Mouse (Mus musculus): ENCODE results near the gene Fam163b. TPM values are rescaled to one million over a fixed set of nuclear protein-coding genes. Genes with fewer than 3 reads are reported as not detected.

Gene Fam163b
- total RNA-seq, 2 experiments from 2014 or later, result not detected

DNA sequence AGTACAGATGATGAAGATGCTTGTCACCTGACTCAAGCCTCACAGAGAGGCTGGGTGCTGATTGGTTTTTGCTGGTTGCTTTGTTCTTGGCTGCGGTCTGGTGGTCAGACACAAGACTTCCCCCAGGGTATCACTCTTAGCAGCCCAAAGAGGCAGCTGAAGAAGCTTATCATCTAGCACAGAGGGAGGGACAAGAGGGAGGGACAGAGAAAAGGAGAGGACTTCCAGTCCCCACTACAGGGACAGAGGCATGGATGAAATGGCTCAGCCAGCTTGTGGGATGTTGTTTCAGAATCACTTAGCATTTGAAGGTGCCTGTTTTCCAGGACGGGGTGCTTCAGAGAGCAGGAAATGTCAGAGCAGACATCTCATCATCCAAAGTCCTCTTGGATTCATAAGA is 64.0 kb downstream of the Fam163b start:
- no peak overlapping the region for H3K4me3 ChIP-seq
- H3K27ac ChIP-seq, result no peak overlapping the region
- DNase-seq, result no peak
- TF ChIP-seq CTCF (IDR thresholded peaks at IDR 0.05), result no peak
- intact Hi-C loops (cut with DNase I), result no loop called here

DNA sequence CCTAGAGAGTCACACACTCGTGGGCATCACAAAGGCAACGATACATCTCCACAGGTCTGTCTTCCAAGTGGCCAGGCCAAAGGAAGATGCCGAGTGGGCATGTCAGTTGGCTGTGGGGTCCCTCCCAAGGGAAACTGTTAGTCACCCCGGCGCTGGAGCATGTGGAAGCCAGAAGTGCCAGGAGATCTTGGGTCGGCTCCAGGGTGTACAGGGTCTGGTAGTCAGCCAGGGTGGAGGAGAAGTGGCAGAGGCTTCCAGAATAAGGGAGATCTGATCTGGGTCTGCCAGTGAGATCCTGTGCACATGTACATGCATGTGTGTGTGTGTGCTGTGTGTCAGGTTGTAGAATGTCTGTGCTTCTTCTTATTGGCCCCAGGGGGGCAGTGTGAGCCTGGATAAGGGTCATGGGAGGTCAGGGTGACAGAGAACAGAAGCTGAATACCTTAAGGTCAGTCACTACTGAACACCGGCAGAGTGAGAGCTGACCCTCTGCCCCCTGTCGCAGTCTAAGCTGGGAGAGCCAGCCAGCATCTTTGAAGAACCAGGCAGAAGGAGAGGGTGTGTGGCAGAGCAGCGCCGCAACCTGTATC is 64.5 kb downstream of the Fam163b start:
- intact Hi-C loops (cut with DNase I), result no loop called here
- Histone ChIP-seq H3K27ac (no peak overlapping the region), H3K4me3 (no peak overlapping the region)
- peak; percentile 43 for DNase-seq
- TF ChIP-seq CTCF (IDR thresholded peaks at IDR 0.05), result peak; percentile 16; the same call in 1 of the 2 replicates

GRCm38 (mm10) chr2:27075485-27075884 is 66.8 kb downstream of the Fam163b start:
- TF ChIP-seq CTCF (IDR thresholded peaks at IDR 0.05), result peak; percentile 77
- intact Hi-C loops (cut with DNase I), result loop anchor here (2.0 kb wide), 2 partner anchors 45 to 161 kb away; no protein-coding TSS in a partner anchor
- peak; percentile 54 for DNase-seq
- Histone ChIP-seq H3K27ac (no peak overlapping the region), H3K4me3 (no peak overlapping the region)

- intact Hi-C loops (cut with DNase I), result loop anchor here (2.0 kb wide), 2 partner anchors 46 to 162 kb away; no protein-coding TSS in a partner anchor
- H3K4me3 ChIP-seq, result no peak overlapping the region
- peak; percentile 60 for DNase-seq
- TF ChIP-seq CTCF (IDR thresholded peaks at IDR 0.05), result no peak
- H3K27ac ChIP-seq, result no peak overlapping the region
Measured at GRCm38 (mm10) chr2:27074804-27075203, 67.5 kb downstream of the Fam163b start.

GRCm38 (mm10) chr2:27073407-27073806 is 68.9 kb downstream of the Fam163b start:
- Histone ChIP-seq H3K27ac (no peak overlapping the region), H3K4me3 (no peak overlapping the region)
- intact Hi-C loops (cut with DNase I), result no loop called here
- no peak for TF ChIP-seq CTCF (IDR thresholded peaks at IDR 0.05)
- no peak for DNase-seq

GRCm38 (mm10) chr2:27071978-27072377 is 70.3 kb downstream of the Fam163b start, which contains the start of gene Mymk:
Gene Mymk (minus strand): TSS chr2:27072179.
- intact Hi-C loops (cut with DNase I), result no loop called here
- no peak within 1 kb of the TSS for H3K4me3 ChIP-seq
- no peak for DNase-seq
- H3K27ac ChIP-seq, result 0 out of 2 replicates have a peak within 1 kb of the TSS, but pooled peaks have one; percentile 17
- TF ChIP-seq CTCF (IDR thresholded peaks at IDR 0.05), result no peak

GRCm38 (mm10) chr2:27071137-27071536 is 71.2 kb downstream of the Fam163b start:
- TF ChIP-seq CTCF (IDR thresholded peaks at IDR 0.05), result no peak
- no peak overlapping the region for H3K4me3 ChIP-seq
- DNase-seq, result peak; percentile 75
- intact Hi-C loops (cut with DNase I), result no loop called here
- H3K27ac ChIP-seq, result 0 out of 2 replicates have a peak overlapping the region, but pooled peaks have one; percentile 17

DNA sequence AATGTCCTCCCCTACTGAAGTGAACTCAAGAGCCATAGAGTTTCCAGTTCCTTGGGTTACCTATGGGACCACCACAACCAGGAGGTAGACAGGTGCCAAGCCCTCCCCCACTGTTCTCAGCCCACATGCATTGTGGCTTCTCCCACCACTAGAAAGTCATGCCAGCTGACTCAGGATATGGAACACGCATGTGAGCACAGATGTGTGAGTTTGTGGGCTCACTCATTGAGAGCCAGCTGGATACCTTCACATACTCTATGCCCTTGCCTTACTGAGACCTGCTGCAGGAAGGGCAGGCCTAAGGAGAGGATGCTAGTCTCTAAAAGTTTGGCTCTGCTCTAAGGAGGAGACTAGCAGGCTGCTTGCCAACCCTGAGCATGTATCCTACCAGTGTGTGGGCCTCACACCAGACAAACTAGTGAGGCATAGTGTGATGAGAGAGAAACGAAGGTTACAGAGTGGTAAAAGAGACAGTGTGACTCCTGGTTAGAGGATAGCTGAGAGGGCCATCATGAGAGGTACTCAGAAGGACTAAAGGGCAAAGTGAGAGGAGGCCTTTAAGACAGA is 72.0 kb downstream of the Fam163b start:
- intact Hi-C loops (cut with DNase I), result no loop called here
- no peak for TF ChIP-seq CTCF (IDR thresholded peaks at IDR 0.05)
- H3K27ac ChIP-seq, result no peak overlapping the region

DNA sequence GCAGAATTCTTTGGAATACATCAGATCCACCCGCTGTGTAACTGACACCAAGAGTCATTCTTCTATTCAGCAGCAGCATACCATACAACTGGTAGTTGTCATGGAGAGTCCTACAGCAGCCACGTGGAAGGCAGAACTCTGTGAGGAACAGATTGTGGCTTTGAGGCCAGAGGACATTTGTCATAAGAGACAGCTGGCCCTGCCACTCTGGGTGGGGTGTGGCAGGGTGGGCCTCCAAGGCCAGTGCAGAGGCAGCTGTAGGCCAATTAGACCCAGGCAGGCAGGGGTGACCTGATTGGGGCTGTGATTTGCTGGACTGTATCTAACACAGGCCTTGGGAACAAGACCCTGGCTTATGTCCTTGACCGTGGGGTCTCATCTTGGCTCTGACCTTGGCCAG is 72.6 kb downstream of the Fam163b start:
- no peak overlapping the region for H3K27ac ChIP-seq
- intact Hi-C loops (cut with DNase I), result no loop called here
- TF ChIP-seq CTCF (IDR thresholded peaks at IDR 0.05), result no peak
- DNase-seq, result no peak
- no peak overlapping the region for H3K4me3 ChIP-seq

More for the DNA sequence above, 72.0 kb downstream of the Fam163b start:
- H3K4me3 ChIP-seq, result no peak overlapping the region
- DNase-seq, result no peak

- intact Hi-C loops (cut with DNase I), result no loop called here
- H3K27ac ChIP-seq, result no peak overlapping the region
- DNase-seq, result no peak
- H3K4me3 ChIP-seq, result no peak overlapping the region
- no peak for TF ChIP-seq CTCF (IDR thresholded peaks at IDR 0.05)
Measured at GRCm38 (mm10) chr2:27067996-27068395, 74.3 kb downstream of the Fam163b start.

DNA sequence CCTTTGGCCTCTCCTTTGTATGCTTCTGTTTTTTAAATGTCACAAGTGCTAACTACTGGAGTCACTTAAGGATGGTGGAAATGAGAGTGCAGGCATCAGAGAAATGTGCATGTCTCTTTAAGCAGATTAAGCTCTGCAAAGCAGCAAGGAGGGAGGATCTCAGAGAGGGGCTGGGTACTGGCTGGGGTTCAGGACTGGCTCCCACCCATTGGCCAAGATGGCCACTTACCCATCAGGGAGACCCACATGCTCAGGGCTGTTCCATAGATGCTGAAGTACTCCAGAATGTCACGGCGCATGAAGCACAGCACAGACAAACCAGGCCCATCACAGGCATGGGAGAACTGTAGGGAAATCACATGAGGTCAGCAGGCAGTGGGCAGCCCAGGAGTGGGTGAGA is 75.2 kb downstream of the Fam163b start:
- H3K27ac ChIP-seq, result no peak overlapping the region
- no peak overlapping the region for H3K4me3 ChIP-seq
- no peak for TF ChIP-seq CTCF (IDR thresholded peaks at IDR 0.05)
- intact Hi-C loops (cut with DNase I), result no loop called here
- DNase-seq, result no peak

Other genes starting within 250 kb of the Fam163b start
- gene Surf6, start 239.6 kb downstream of the Fam163b start, total RNA-seq (2021), result 10 to 100 TPM; 13.0 to 13.1 TPM
- gene Med22, start 231.8 kb downstream of the Fam163b start, total RNA-seq (2021), result 10 to 100 TPM; 15.4 to 19.0 TPM
- gene Rpl7a, start 231.7 kb downstream of the Fam163b start, total RNA-seq (2021), result 100 to 1,000 TPM; 261 to 309 TPM
- gene Surf2, start 226.1 kb downstream of the Fam163b start, total RNA-seq (2021), result 10 to 100 TPM; 12.4 to 16.1 TPM
- gene Surf1, start 226.0 kb downstream of the Fam163b start, total RNA-seq (2021), result 10 to 100 TPM; 41.1 to 41.6 TPM
- 10 to 100 TPM; 69.0 to 75.6 TPM for gene Surf4, start 208.6 kb downstream of the Fam163b start, total RNA-seq (2021)
- not detected for gene Stkld1, start 208.4 kb downstream of the Fam163b start, total RNA-seq (2021)
- gene Rexo4, start 178.1 kb downstream of the Fam163b start, total RNA-seq (2021), result 10 to 100 TPM; 16.0 to 19.1 TPM
- not detected for gene Adamts13, start 169.1 kb downstream of the Fam163b start, total RNA-seq (2021)
- gene Cacfd1, start 132.6 kb downstream of the Fam163b start, total RNA-seq (2021), result 10 to 100 TPM; 34.9 to 36.2 TPM
- gene Slc2a6, start 114.5 kb downstream of the Fam163b start, total RNA-seq (2021), result not detected
- gene Mymk, start 70.3 kb downstream of the Fam163b start, total RNA-seq (2021), result under 1 TPM in 1 of 2 experiments, not detected in 1; 0.36 TPM
- 1 to 10 TPM; 2.9 to 9.8 TPM for gene Adamtsl2, start 63.1 kb downstream of the Fam163b start, total RNA-seq (2021)
- not detected for gene Dbh, start 22.7 kb upstream of the Fam163b start, total RNA-seq (2021)
- 1 to 10 TPM in 1 of 2 experiments, under 1 TPM in 1; 0.84 to 1.2 TPM for gene Sardh, start 105.8 kb upstream of the Fam163b start, total RNA-seq (2021)

All from gastrocnemius, adult 2 months (tissue).